Mouse (Mus musculus) limb, embryonic 13.5 days (tissue): ENCODE results near the gene Ubxn11. TPM values are rescaled to one million over a fixed set of nuclear protein-coding genes. Genes with fewer than 3 reads are reported as not detected.

Experiments
- ATAC-seq: fragments of 200-750 bp; cut with Nextera tagmentation; 2 replicates; pipeline ENCODE4 v1.8.0; 2017; ENCODE audit warnings: low read depth, moderate number of reproducible peaks, moderate TSS enrichment; ENCODE audit not compliant: low FRiP score
- H3K27ac ChIP-seq: fragments of 300-500 bp; sonication (generic); 2 replicates; pipeline ENCODE4 v1.5.1; 2015; ENCODE audit warnings: inconsistent platforms, mild to moderate bottlenecking, moderate library complexity
- H3K27me3 ChIP-seq: fragments of 300-500 bp; sonication (generic); 2 replicates; pipeline ENCODE4 v1.6.1; 2015; ENCODE audit warnings: mild to moderate bottlenecking, inconsistent platforms
- H3K36me3 ChIP-seq: fragments of 300-500 bp; sonication (generic); 2 replicates; pipeline ENCODE4 v1.6.1; 2015; ENCODE audit warnings: inconsistent platforms, mild to moderate bottlenecking, moderate library complexity
- H3K4me1 ChIP-seq: fragments of 300-500 bp; sonication (generic); 2 replicates; pipeline ENCODE4 v1.6.1; 2015; ENCODE audit warnings: inconsistent platforms
- H3K4me2 ChIP-seq: fragments of 300-500 bp; sonication (generic); replicated peaks from 2 replicates; pipeline ENCODE4 v1.6.1; 2015; ENCODE audit warnings: inconsistent platforms, mild to moderate bottlenecking, moderate library complexity
- H3K4me3 ChIP-seq: fragments of 300-500 bp; sonication (generic); 2 replicates; pipeline ENCODE4 v1.5.1; 2015; ENCODE audit warnings: moderate library complexity, mild to moderate bottlenecking, inconsistent platforms
- H3K9ac ChIP-seq: fragments of 300-500 bp; sonication (generic); 2 replicates; pipeline ENCODE4 v1.6.1; 2015; ENCODE audit warnings: mild to moderate bottlenecking, inconsistent platforms
- H3K9me3 ChIP-seq: fragments of 300-500 bp; sonication (generic); 2 replicates; pipeline ENCODE4 v1.6.1; 2016; ENCODE audit warnings: inconsistent platforms
- WGBS: fragments of 180-500 bp; shearing (Covaris S2); methylation state at CpG from one replicate; pipeline ENCODE4 v1.1.7; 2015; 5-methylcytosine and 5-hydroxymethylcytosine counted together
- polyA plus RNA-seq: library from polyadenylated mRNA; unstranded; fragments of >200 nt; fragmentation: Nextera tagmentation; extraction: Ambion mirVana; gene quantifications from 2 replicates; pipeline ENCODE4 v1.2.1, GENCODE M21; 2015

Ubxn11 gene
- polyA plus RNA-seq, 1 experiment from 2014 or later: 14.3 TPM

- H3K9me3 ChIP-seq: no peaks in the 10 kb centered on the region
- no peak for ATAC-seq
- H3K4me3 ChIP-seq: no peak overlapping the region
- H3K4me2 ChIP-seq: no peak overlapping the region
- no peak overlapping the region for H3K9ac ChIP-seq
- no peak overlapping the region for H3K27ac ChIP-seq
- H3K27me3 ChIP-seq: no peaks in the 10 kb centered on the region
- no peaks in the 10 kb centered on the region for H3K36me3 ChIP-seq
- 79% methylated on average over 7 of the region's 7 CpGs for WGBS
- H3K4me1 ChIP-seq: no peaks in the 10 kb centered on the region
Measured at GRCm38 (mm10) chr4:134094004-134094564, 8.3 kb upstream of the Ubxn11 start.

- H3K27ac ChIP-seq: no peak within 1 kb of the TSS
- no peaks in the 10 kb centered on the region for H3K36me3 ChIP-seq
- H3K4me1 ChIP-seq: no peaks in the 10 kb centered on the region
- H3K9me3 ChIP-seq: no peaks in the 10 kb centered on the region
- no peaks in the 10 kb centered on the region for H3K27me3 ChIP-seq
- no peak within 1 kb of the TSS for H3K4me2 ChIP-seq
- 57% methylated on average over 3 of the region's 3 CpGs for WGBS
- no peak within 1 kb of the TSS for H3K9ac ChIP-seq
- no peak for ATAC-seq
- no peak within 1 kb of the TSS for H3K4me3 ChIP-seq
Measured at GRCm38 (mm10) chr4:134094923-134095547, 7.3 kb upstream of the Ubxn11 start, which contains the start of gene Cd52. TSS of gene Cd52 (minus strand) at chr4:134095082.

- H3K9me3 ChIP-seq: no peaks in the 10 kb centered on the region
- WGBS: 83% methylated on average over 3 of the region's 3 CpGs
- H3K4me2 ChIP-seq: no peak overlapping the region
Measured at GRCm38 (mm10) chr4:134096120-134096519, 6.2 kb upstream of the Ubxn11 start.

GRCm38 (mm10) chr4:134097015-134097608 lies 5.3 kb upstream of the Ubxn11 start:
- no peak for ATAC-seq
- H3K36me3 ChIP-seq: no peaks in the 10 kb centered on the region
- no peak overlapping the region for H3K9ac ChIP-seq
- H3K4me2 ChIP-seq: no peak overlapping the region
- H3K27me3 ChIP-seq: no peaks in the 10 kb centered on the region
- no peaks in the 10 kb centered on the region for H3K9me3 ChIP-seq
- no peak overlapping the region for H3K4me3 ChIP-seq
- no peaks in the 10 kb centered on the region for H3K4me1 ChIP-seq
- no peak overlapping the region for H3K27ac ChIP-seq
- 71% methylated on average over 5 of the region's 5 CpGs for WGBS

More at GRCm38 (mm10) chr4:134096120-134096519, 6.2 kb upstream of the Ubxn11 start:
- Histone ChIP-seq H3K27me3 (no peaks in the 10 kb centered on the region), H3K4me3 (no peak overlapping the region), H3K9ac (no peak overlapping the region), H3K36me3 (no peaks in the 10 kb centered on the region), H3K27ac (no peak overlapping the region), H3K4me1 (no peaks in the 10 kb centered on the region)
- no peak for ATAC-seq

GRCm38 (mm10) chr4:134098628-134099027 lies 3.7 kb upstream of the Ubxn11 start:
- WGBS: 32% methylated on average over 8 of the region's 8 CpGs
- no peak overlapping the region for H3K4me2 ChIP-seq
- no peak overlapping the region for H3K27ac ChIP-seq
- H3K9ac ChIP-seq: no peak overlapping the region
- no peak for ATAC-seq
- no peaks in the 10 kb centered on the region for H3K36me3 ChIP-seq
- peaks cover 5% of the 10 kb centered on the region; the same call in 1 of the 2 replicates for H3K4me1 ChIP-seq
- no peak overlapping the region for H3K4me3 ChIP-seq
- no peaks in the 10 kb centered on the region for H3K9me3 ChIP-seq
- no peaks in the 10 kb centered on the region for H3K27me3 ChIP-seq

GRCm38 (mm10) chr4:134100245-134100644 lies 2.1 kb upstream of the Ubxn11 start:
- no peak overlapping the region for H3K27ac ChIP-seq
- no peak overlapping the region for H3K4me2 ChIP-seq
- H3K4me1 ChIP-seq: peaks cover 5% of the 10 kb centered on the region; the same call in 1 of the 2 replicates
- no peaks in the 10 kb centered on the region for H3K9me3 ChIP-seq
- no peak for ATAC-seq
- H3K27me3 ChIP-seq: no peaks in the 10 kb centered on the region
- H3K36me3 ChIP-seq: no peaks in the 10 kb centered on the region
- WGBS: 76% methylated on average over 4 of the region's 4 CpGs
- no peak overlapping the region for H3K4me3 ChIP-seq
- no peak overlapping the region for H3K9ac ChIP-seq

- peak overlapping the region; percentile 67 for H3K4me2 ChIP-seq
- H3K27ac ChIP-seq: no peak overlapping the region
- peak overlapping the region; percentile 75 for H3K9ac ChIP-seq
- no peaks in the 10 kb centered on the region for H3K9me3 ChIP-seq
- 5% methylated on average over 21 of the region's 21 CpGs for WGBS
- H3K27me3 ChIP-seq: no peaks in the 10 kb centered on the region
- peak; percentile 67 for ATAC-seq
- H3K36me3 ChIP-seq: no peaks in the 10 kb centered on the region
- peak overlapping the region; percentile 76 for H3K4me3 ChIP-seq
- H3K4me1 ChIP-seq: peaks cover 5% of the 10 kb centered on the region; the same call in 1 of the 2 replicates
Measured at GRCm38 (mm10) chr4:134102742-134103119, 361 bp downstream of the Ubxn11 start.

GRCm38 (mm10) chr4:134106105-134106504 lies 3.7 kb downstream of the Ubxn11 start:
- H3K27ac ChIP-seq: no peak overlapping the region
- no peaks in the 10 kb centered on the region for H3K9me3 ChIP-seq
- 76% methylated on average over 7 of the region's 7 CpGs for WGBS

GRCm38 (mm10) chr4:134107730-134108129 lies 5.4 kb downstream of the Ubxn11 start:
- Histone ChIP-seq H3K9me3 (no peaks in the 10 kb centered on the region), H3K9ac (no peak overlapping the region), H3K36me3 (no peaks in the 10 kb centered on the region), H3K4me2 (no peak overlapping the region), H3K27me3 (no peaks in the 10 kb centered on the region; the same call in 1 of the 2 replicates), H3K27ac (no peak overlapping the region), H3K4me1 (peaks cover 5% of the 10 kb centered on the region; the same call in 1 of the 2 replicates), H3K4me3 (no peak overlapping the region)
- WGBS: 79% methylated on average over 7 of the region's 7 CpGs
- no peak for ATAC-seq

More at GRCm38 (mm10) chr4:134106105-134106504, 3.7 kb downstream of the Ubxn11 start:
- Histone ChIP-seq H3K4me3 (no peak overlapping the region), H3K27me3 (no peaks in the 10 kb centered on the region; the same call in 1 of the 2 replicates), H3K4me2 (no peak overlapping the region), H3K4me1 (peaks cover 5% of the 10 kb centered on the region; the same call in 1 of the 2 replicates), H3K36me3 (no peaks in the 10 kb centered on the region), H3K9ac (no peak overlapping the region)
- no peak for ATAC-seq

GRCm38 (mm10) chr4:134108196-134108595 lies 5.8 kb downstream of the Ubxn11 start:
- ATAC-seq: no peak
- Histone ChIP-seq H3K4me2 (no peak overlapping the region), H3K27me3 (no peaks in the 10 kb centered on the region; the same call in 1 of the 2 replicates), H3K4me3 (no peak overlapping the region), H3K36me3 (no peaks in the 10 kb centered on the region), H3K27ac (no peak overlapping the region), H3K9me3 (no peaks in the 10 kb centered on the region), H3K9ac (no peak overlapping the region), H3K4me1 (peaks cover 1% of the 10 kb centered on the region; the same call in 1 of the 2 replicates)
- WGBS: 19% methylated on average over 5 of the region's 5 CpGs

- Histone ChIP-seq H3K4me1 (peaks cover 8% of the 10 kb centered on the region; the same call in 1 of the 2 replicates), H3K4me2 (no peak overlapping the region), H3K27ac (no peak overlapping the region), H3K9me3 (no peaks in the 10 kb centered on the region), H3K36me3 (no peaks in the 10 kb centered on the region), H3K27me3 (no peaks in the 10 kb centered on the region; the same call in 1 of the 2 replicates), H3K9ac (0 out of 2 replicates have a peak overlapping the region, but pooled peaks have one; percentile 4), H3K4me3 (no peak overlapping the region)
- WGBS: 52% methylated on average over 3 of the region's 3 CpGs
- no peak for ATAC-seq
Measured at GRCm38 (mm10) chr4:134110653-134111052, 8.3 kb downstream of the Ubxn11 start.

- 78% methylated on average over 6 of the region's 6 CpGs for WGBS
Measured at GRCm38 (mm10) chr4:134112403-134112802, 10.0 kb downstream of the Ubxn11 start.

More at GRCm38 (mm10) chr4:134112403-134112802, 10.0 kb downstream of the Ubxn11 start:
- no peak for ATAC-seq
- Histone ChIP-seq H3K27ac (no peak overlapping the region), H3K4me3 (no peak overlapping the region), H3K36me3 (no peaks in the 10 kb centered on the region), H3K9me3 (no peaks in the 10 kb centered on the region), H3K27me3 (no peaks in the 10 kb centered on the region; the same call in 1 of the 2 replicates), H3K4me2 (no peak overlapping the region), H3K9ac (no peak overlapping the region), H3K4me1 (peaks cover 8% of the 10 kb centered on the region; the same call in 1 of the 2 replicates)
